Mouse (Mus musculus): ENCODE measurements around the gene Rpl3l. TPM values are rescaled to one million over a fixed set of nuclear protein-coding genes. Genes with fewer than 3 reads are reported as not detected.

Rpl3l gene
- total RNA-seq (2023): 1 to 10 TPM; 1.6 to 3.7 TPM

GRCm38 (mm10) chr17:24727618-24728017 is at the start of gene Rpl3l:
Gene Rpl3l, plus strand, starts transcription at chr17:24727820.

GRCm38 (mm10) chr17:24689251-24690081 is 38.2 kb upstream of the Rpl3l start, which contains the start of gene Syngr3:
Gene Syngr3, minus strand, starts transcription at chr17:24689955.

DNA sequence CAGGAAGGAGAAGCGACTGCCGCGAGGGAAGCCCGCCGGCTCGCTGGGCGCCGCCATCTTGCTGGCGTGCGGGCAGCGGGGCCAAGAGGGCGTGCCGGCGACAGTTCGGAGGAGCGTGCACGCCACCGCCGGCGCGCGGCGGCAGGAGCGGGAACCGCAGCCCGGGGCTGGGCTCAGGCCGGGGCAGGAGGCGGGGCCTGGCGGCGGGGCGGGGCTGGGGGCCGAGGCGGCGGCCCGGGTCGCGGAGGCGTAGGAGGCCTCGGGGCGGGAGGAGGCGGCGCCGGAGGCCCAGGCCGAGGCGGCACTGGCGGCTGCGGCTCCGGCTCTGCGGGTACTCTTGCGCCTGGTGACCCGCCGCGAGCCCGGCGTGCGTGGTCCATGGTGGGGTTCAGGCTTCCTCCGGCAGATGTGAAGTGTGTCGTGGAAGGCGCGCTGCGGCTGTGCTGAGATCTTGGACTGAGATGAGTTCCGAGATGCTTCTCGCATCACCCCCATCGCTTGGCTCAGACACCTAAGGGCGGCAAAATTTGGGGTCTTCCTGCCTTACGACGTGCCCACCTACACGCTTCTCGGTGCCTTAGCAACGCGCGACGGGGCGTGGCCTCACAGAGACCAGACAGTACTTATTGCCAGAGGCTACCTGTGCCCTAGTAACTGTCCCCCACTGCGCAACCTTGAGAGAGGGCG is 31.5 kb upstream of the Rpl3l start, which contains the start of the genes Gfer and Noxo1:
Gene Gfer, minus strand, starts transcription at position 146 of the 687 bp plus-strand sequence.
Gene Noxo1, plus strand, starts transcription at position 224 of the 687 bp plus-strand sequence.

GRCm38 (mm10) chr17:24706982-24707800 is 20.4 kb upstream of the Rpl3l start, which contains the start of gene Tbl3:
Gene Tbl3, minus strand, starts transcription at chr17:24707660.

GRCm38 (mm10) chr17:24717943-24718342 is 9.7 kb upstream of the Rpl3l start, which contains the start of the genes Rnf151 and Rps2:
Gene Rnf151, minus strand, starts transcription at chr17:24718063.
Gene Rps2, plus strand, starts transcription at chr17:24718116.

DNA sequence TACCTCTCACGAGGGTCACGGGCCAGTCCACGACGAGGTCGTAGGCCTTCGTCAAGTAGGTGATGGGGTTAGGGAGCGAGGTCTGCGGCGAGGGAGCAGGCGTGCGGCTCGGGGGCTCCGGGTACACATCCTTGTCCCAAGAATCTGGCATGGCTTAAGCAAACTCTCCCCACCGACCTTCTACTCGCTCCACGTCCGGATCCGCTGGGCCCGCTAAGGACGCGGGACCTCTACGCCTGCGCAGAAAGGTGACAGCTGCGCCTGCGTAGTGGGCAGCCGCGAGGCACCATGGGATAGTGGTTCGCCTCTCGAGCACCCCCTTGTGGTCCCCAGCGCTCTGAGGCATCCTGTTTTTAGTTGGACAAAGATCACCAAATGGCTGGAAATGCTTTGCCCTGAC is 3.4 kb upstream of the Rpl3l start, which contains the start of gene Ndufb10:
Gene Ndufb10, minus strand, starts transcription at position 295 of the 400 bp plus-strand sequence.

DNA sequence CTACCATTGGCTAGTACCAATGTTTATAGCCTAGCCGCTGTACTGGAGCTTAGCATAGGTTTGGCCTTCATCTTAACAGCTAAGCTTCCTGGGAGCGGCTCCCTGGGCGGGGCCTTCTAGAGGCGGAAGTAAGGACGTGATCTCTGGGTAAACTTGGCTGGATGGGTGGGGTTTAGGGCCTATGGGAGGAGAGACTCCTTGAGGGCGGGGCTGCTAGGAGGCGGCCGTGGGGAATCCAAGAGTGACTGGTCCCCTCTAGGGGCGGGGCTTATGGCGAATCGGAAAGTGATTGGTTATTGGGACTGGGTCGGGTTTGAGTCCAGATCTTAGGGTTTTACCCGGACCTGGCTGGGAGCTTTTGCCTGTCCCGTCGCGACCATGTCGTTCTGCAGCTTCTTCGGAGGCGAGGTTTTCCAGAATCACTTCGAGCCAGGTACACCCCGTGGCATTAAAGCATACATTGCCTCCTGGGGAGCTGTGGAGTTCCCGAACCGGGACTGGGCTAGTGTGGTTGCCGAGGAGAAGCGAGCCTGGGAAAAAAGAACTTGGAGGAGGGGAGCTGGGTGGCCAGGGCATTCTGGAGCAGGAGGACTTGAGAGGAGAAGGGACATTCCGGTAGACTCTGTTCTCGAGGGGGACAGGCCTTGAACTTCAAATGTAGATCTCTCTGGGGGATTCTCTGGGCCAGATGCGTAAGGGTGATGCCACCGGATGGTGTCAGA is 8.9 kb downstream of the Rpl3l start, which contains the start of gene Msrb1:
Gene Msrb1, plus strand, starts transcription at position 313 of the 722 bp plus-strand sequence.

DNA sequence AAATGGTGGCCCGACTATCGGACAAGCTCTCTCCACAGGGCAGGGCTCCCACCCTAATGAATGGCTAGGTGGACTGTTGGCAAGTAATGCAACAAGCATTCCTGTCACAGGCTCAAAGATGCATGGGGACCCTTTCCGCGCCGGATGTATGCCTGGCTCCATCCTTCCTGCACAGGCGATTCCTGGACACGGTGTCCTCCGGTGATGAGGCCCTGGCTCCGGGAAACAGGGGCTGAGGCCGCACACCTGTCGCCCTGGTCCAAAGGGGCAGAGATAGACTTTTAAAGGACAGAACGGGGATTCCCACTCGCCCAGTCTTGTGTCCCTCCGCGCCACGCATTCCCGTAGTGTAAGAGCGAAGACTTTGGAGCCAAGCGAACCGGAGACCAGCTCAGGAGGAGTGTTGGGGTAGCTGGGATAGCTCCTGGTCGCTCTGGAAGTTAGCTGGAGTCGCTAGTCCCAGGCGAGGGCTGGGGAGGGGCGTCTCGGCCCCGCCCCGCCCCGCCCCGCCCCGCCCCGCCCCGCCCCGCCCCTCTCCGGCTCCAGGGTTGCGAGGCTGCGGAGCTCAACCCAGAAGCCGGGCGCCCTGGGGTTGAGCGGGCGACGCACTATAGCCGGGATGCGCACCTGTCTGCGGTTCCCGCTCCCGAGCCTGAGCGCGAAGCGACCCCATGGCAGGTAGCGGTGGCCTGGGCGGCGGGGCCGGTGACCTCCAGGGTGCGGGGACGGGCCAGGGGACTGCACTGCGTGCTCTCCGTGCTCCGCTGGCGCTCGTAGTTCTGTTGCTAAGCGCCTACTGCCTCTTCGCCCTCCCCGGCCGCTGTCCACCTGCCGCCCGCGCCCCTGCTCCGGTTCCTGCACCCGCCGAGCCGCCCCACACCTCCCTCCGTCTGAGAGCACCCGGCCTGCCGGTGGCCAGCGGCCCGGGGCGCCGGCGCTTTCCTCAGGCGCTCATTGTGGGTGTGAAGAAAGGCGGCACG is 25.1 kb downstream of the Rpl3l start, which contains the start of gene Hs3st6:
Gene Hs3st6, plus strand, starts transcription at position 574 of the 980 bp plus-strand sequence.

Other genes starting within 250 kb of the Rpl3l start
- 10 to 100 TPM; 19.4 to 24.9 TPM for gene Mlst8, start 248.7 kb upstream of the Rpl3l start, total RNA-seq (2023)
- not detected for gene Caskin1, start 239.2 kb upstream of the Rpl3l start, total RNA-seq (2023)
- 100 to 1,000 TPM; 141 to 154 TPM for gene Traf7, start 199.9 kb upstream of the Rpl3l start, total RNA-seq (2023)
- 1 to 10 TPM in 1 of 2 experiments, under 1 TPM in 1; 0.58 to 1.6 TPM for gene Rab26, start 193.6 kb upstream of the Rpl3l start, total RNA-seq (2023)
- gene Pkd1, start 178.0 kb upstream of the Rpl3l start, total RNA-seq (2023): 10 to 100 TPM; 41.4 to 46.0 TPM
- 10 to 100 TPM; 68.8 to 75.5 TPM for gene Tsc2, start 95.2 kb upstream of the Rpl3l start, total RNA-seq (2023)
- 1 to 10 TPM; 1.7 to 2.5 TPM for gene Nthl1, start 95.1 kb upstream of the Rpl3l start, total RNA-seq (2023)
- gene Slc9a3r2, start 77.5 kb upstream of the Rpl3l start, total RNA-seq (2023): 1 to 10 TPM; 2.1 to 2.9 TPM
- not detected for gene Npw, start 69.4 kb upstream of the Rpl3l start, total RNA-seq (2023)
- gene Zfp598, start 58.1 kb upstream of the Rpl3l start, total RNA-seq (2023): 10 to 100 TPM; 46.6 to 48.8 TPM
- gene Syngr3, start 37.9 kb upstream of the Rpl3l start, total RNA-seq (2023): not detected
- gene Gfer, start 31.7 kb upstream of the Rpl3l start, total RNA-seq (2023): 10 to 100 TPM; 15.5 to 18.1 TPM
- 1 to 10 TPM; 3.4 to 5.3 TPM for gene Noxo1, start 31.6 kb upstream of the Rpl3l start, total RNA-seq (2023)
- gene Tbl3, start 20.2 kb upstream of the Rpl3l start, total RNA-seq (2023): 10 to 100 TPM; 16.1 to 22.1 TPM
- not detected for gene Rnf151, start 9.8 kb upstream of the Rpl3l start, total RNA-seq (2023)
- gene Rps2, start 9.7 kb upstream of the Rpl3l start, total RNA-seq (2023): 100 to 1,000 TPM; 714 to 754 TPM
- 100 to 1,000 TPM in 1 of 2 experiments, 10 to 100 TPM in 1; 70.4 to 102 TPM for gene Ndufb10, start 3.3 kb upstream of the Rpl3l start, total RNA-seq (2023)
- gene Msrb1, start 8.8 kb downstream of the Rpl3l start, total RNA-seq (2023): 100 to 1,000 TPM; 740 to 885 TPM
- gene Hs3st6, start 25.2 kb downstream of the Rpl3l start, total RNA-seq (2023): not detected
- gene Meiob, start 76.5 kb downstream of the Rpl3l start, total RNA-seq (2023): not detected
- 10 to 100 TPM; 46.8 to 63.2 TPM for gene Hagh, start 112.3 kb downstream of the Rpl3l start, total RNA-seq (2023)
- gene Fahd1, start 122.5 kb downstream of the Rpl3l start, total RNA-seq (2023): 1 to 10 TPM; 2.6 TPM
- 1 to 10 TPM in 1 of 2 experiments, under 1 TPM in 1; 0.84 to 1.5 TPM for gene Igfals, start 138.2 kb downstream of the Rpl3l start, total RNA-seq (2023)
- gene Nubp2, start 158.5 kb downstream of the Rpl3l start, total RNA-seq (2023): 10 to 100 TPM; 60.0 to 60.2 TPM
- gene Spsb3, start 158.8 kb downstream of the Rpl3l start, total RNA-seq (2023): 10 to 100 TPM; 26.4 to 26.5 TPM
- gene Eme2, start 167.3 kb downstream of the Rpl3l start, total RNA-seq (2023): 10 to 100 TPM; 23.1 to 23.8 TPM
- gene Mrps34, start 167.3 kb downstream of the Rpl3l start, total RNA-seq (2023): 10 to 100 TPM; 22.5 to 29.5 TPM
- 10 to 100 TPM; 23.7 to 24.7 TPM for gene Nme3, start 168.7 kb downstream of the Rpl3l start, total RNA-seq (2023)
- gene Mapk8ip3, start 209.2 kb downstream of the Rpl3l start, total RNA-seq (2023): 100 to 1,000 TPM; 122 to 126 TPM
- 10 to 100 TPM; 21.5 to 28.3 TPM for gene Jpt2, start 232.9 kb downstream of the Rpl3l start, total RNA-seq (2023)